Mouse (Mus musculus) gastrocnemius, postnatal 10 days (tissue): Measurements from ENCODE around the gene Gabrb3. TPM values are rescaled to one million over a fixed set of nuclear protein-coding genes. Genes with fewer than 3 reads are reported as not detected.

Experiments
- DNase-seq: peaks from one replicate; pipeline ENCODE4 v3.0.0; 2021; ENCODE audit warnings: mixed read lengths
- total RNA-seq, 2 experiments: library from RNA; stranded (reverse); gene quantifications; 2 replicates each; pipeline ENCODE4 v1.2.3; 2021

The Gabrb3 gene
- total RNA-seq, 2 experiments from 2014 or later = 0.56 to 1.0 TPM

GRCm38 (mm10) chr7:57532676-57533075 lies 113.2 kb downstream of the Gabrb3 start:
- DNase-seq = no peak

- no peak for DNase-seq
Measured at GRCm38 (mm10) chr7:57538565-57538964, 119.1 kb downstream of the Gabrb3 start.

- no peak for DNase-seq
Measured at GRCm38 (mm10) chr7:57560732-57561436, 141.4 kb downstream of the Gabrb3 start.

GRCm38 (mm10) chr7:57564403-57564802 lies 144.9 kb downstream of the Gabrb3 start:
- DNase-seq = no peak

- peak; percentile 31 for DNase-seq
Measured at GRCm38 (mm10) chr7:57590451-57591248, 171.2 kb downstream of the Gabrb3 start.

GRCm38 (mm10) chr7:57591249-57591577 lies 171.7 kb downstream of the Gabrb3 start:
- DNase-seq = no peak

GRCm38 (mm10) chr7:57591578-57592431 lies 172.3 kb downstream of the Gabrb3 start:
- DNase-seq = peak; percentile 44

GRCm38 (mm10) chr7:57597341-57597740 lies 177.8 kb downstream of the Gabrb3 start:
- DNase-seq = no peak

- DNase-seq = no peak
Measured at GRCm38 (mm10) chr7:57618697-57619096, 199.2 kb downstream of the Gabrb3 start.

- DNase-seq = no peak
Measured at GRCm38 (mm10) chr7:57620036-57620435, 200.5 kb downstream of the Gabrb3 start.

- no peak for DNase-seq
Measured at GRCm38 (mm10) chr7:57623718-57624117, 204.2 kb downstream of the Gabrb3 start.

GRCm38 (mm10) chr7:57635026-57635425 lies 215.5 kb downstream of the Gabrb3 start:
- no peak for DNase-seq

- no peak for DNase-seq
Measured at GRCm38 (mm10) chr7:57635687-57636086, 216.2 kb downstream of the Gabrb3 start.

GRCm38 (mm10) chr7:57640796-57641195 lies 221.3 kb downstream of the Gabrb3 start:
- no peak for DNase-seq

- no peak for DNase-seq
Measured at GRCm38 (mm10) chr7:57647345-57647744, 227.9 kb downstream of the Gabrb3 start.

- DNase-seq = no peak
Measured at GRCm38 (mm10) chr7:57648136-57648755, 228.8 kb downstream of the Gabrb3 start.

GRCm38 (mm10) chr7:57677352-57677751 lies 257.9 kb downstream of the Gabrb3 start:
- no peak for DNase-seq

GRCm38 (mm10) chr7:57689836-57690235 lies 270.3 kb downstream of the Gabrb3 start:
- no peak for DNase-seq

- no peak for DNase-seq
Measured at GRCm38 (mm10) chr7:57700370-57700769, 280.9 kb downstream of the Gabrb3 start.

GRCm38 (mm10) chr7:57701046-57701445 lies 281.6 kb downstream of the Gabrb3 start:
- no peak for DNase-seq

- peak; percentile 4 for DNase-seq
Measured at GRCm38 (mm10) chr7:57703580-57703979, 284.1 kb downstream of the Gabrb3 start.

GRCm38 (mm10) chr7:57706092-57706491 lies 286.6 kb downstream of the Gabrb3 start:
- DNase-seq = no peak
